Comparison of ENCODE assay signal across 31 mouse cellular contexts in genomic region chr4:82711611-82712295, GRCm38 (mm10). TPM values are rescaled to one million over a fixed set of nuclear protein-coding genes. Genes with fewer than 3 reads are reported as not detected.
"Had no signal": no experiment of that assay in that cellular context is flagged by ENCODE, and none has a peak within 500 bp of the region (broad histone marks: within the 10 kb centered on the region; RNA-seq: fewer than 3 reads in every experiment).

No protein-coding gene starts in this region.

- H3K4me2 ChIP-seq: limb, embryonic 12.5 days; limb, embryonic 13.5 days; limb, embryonic 15.5 days; liver, embryonic 11.5 days; liver, embryonic 12.5 days; liver, embryonic 13.5 days; liver, embryonic 15.5 days; lung, embryonic 14.5 days; lung, embryonic 15.5 days; midbrain, embryonic 12.5 days; midbrain, embryonic 13.5 days; midbrain, embryonic 15.5 days; neural tube, embryonic 12.5 days had no signal

- DNase-seq: left cerebral cortex, postnatal 4 days; liver; liver, embryonic 13.5 days; liver, postnatal 0 days; lung, adult 18-20 months; lung, adult 2 months; lung, embryonic 14.5 days; lung, postnatal 10 days; lung, postnatal 14 days; lung, postnatal 36 days; midbrain, embryonic 14.5 days had no signal

- H3K4me1 ChIP-seq: liver, embryonic 12.5 days; liver, embryonic 13.5 days; liver, embryonic 15.5 days; lung, embryonic 15.5 days; neural tube, embryonic 12.5 days had no signal

- H3K36me3 ChIP-seq: limb, embryonic 10.5 days; limb, embryonic 12.5 days; limb, embryonic 13.5 days; limb, embryonic 15.5 days; liver, embryonic 12.5 days; liver, embryonic 13.5 days; liver, embryonic 15.5 days; lung, embryonic 15.5 days; midbrain, embryonic 10.5 days; midbrain, embryonic 12.5 days; midbrain, embryonic 13.5 days; midbrain, embryonic 15.5 days; neural tube, embryonic 12.5 days had no signal

- H3K9ac ChIP-seq: limb, embryonic 12.5 days; limb, embryonic 13.5 days; limb, embryonic 15.5 days; liver, embryonic 12.5 days; liver, embryonic 13.5 days; liver, embryonic 14.5 days; liver, embryonic 15.5 days; liver, postnatal 0 days; lung, embryonic 14.5 days; lung, embryonic 15.5 days; midbrain, embryonic 12.5 days; midbrain, embryonic 13.5 days; midbrain, embryonic 15.5 days; neural tube, embryonic 12.5 days had no signal

- H3K4me3 ChIP-seq: limb, embryonic 10.5 days; limb, embryonic 12.5 days; limb, embryonic 13.5 days; limb, embryonic 15.5 days; liver, embryonic 12.5 days; liver, embryonic 13.5 days; liver, embryonic 15.5 days; lung, embryonic 15.5 days; megakaryocyte, embryonic 14.5 days; midbrain, embryonic 10.5 days; midbrain, embryonic 12.5 days; midbrain, embryonic 13.5 days; midbrain, embryonic 15.5 days; myocyte; neural tube, embryonic 12.5 days had no signal

- H3K27ac ChIP-seq: limb, embryonic 12.5 days; limb, embryonic 13.5 days; limb, embryonic 15.5 days; liver, embryonic 12.5 days; liver, embryonic 13.5 days; liver, embryonic 14.5 days; liver, embryonic 15.5 days; lung, embryonic 15.5 days; macrophage; midbrain, embryonic 10.5 days; midbrain, embryonic 12.5 days; midbrain, embryonic 13.5 days; midbrain, embryonic 15.5 days; neural tube, embryonic 12.5 days had no signal

- H3K27me3 ChIP-seq: limb, embryonic 12.5 days; limb, embryonic 13.5 days; limb, embryonic 15.5 days; liver, embryonic 12.5 days; liver, embryonic 13.5 days; liver, embryonic 15.5 days; lung, embryonic 15.5 days; megakaryocyte, embryonic 14.5 days; midbrain, embryonic 13.5 days; midbrain, embryonic 15.5 days; neural tube, embryonic 12.5 days had no signal

- ATAC-seq: liver, embryonic 12.5 days; liver, postnatal 0 days; lung, postnatal 0 days; midbrain, embryonic 13.5 days; midbrain, embryonic 15.5 days had no signal

- H3K9me3 ChIP-seq: limb, embryonic 10.5 days; limb, embryonic 12.5 days; limb, embryonic 13.5 days; limb, embryonic 15.5 days; liver, embryonic 12.5 days; liver, embryonic 13.5 days; liver, embryonic 15.5 days; lung, embryonic 15.5 days; megakaryocyte, embryonic 14.5 days; midbrain, embryonic 10.5 days; midbrain, embryonic 12.5 days; midbrain, embryonic 13.5 days; midbrain, embryonic 15.5 days; neural tube, embryonic 12.5 days had no signal

RNA-seq across cellular contexts. Expression of gene Nfib, which starts 6.2 kb away (rescaled TPM):
- total RNA-seq: megakaryocyte progenitor cell, adult 5-6 weeks; megakaryocyte-erythroid progenitor cell, adult 5-6 weeks had no signal
- polyA plus RNA-seq: macrophage had no signal
